ENCODE assay signal across 14 mouse cellular contexts in genomic region chr17:26512961-26513360, GRCm38 (mm10). TPM values are rescaled to one million over a fixed set of nuclear protein-coding genes. Genes with fewer than 3 reads are reported as not detected.
A peak's percentile ranks its signal among the peaks of the same experiment; 100 is the strongest.
DNase-seq lines count a peak whose midpoint lies in the region; ATAC-seq and TF ChIP-seq lines count a peak whose summit lies in the region.
"Had no signal": no experiment of that assay in that cellular context is flagged by ENCODE, and none has a peak within 500 bp of the region (broad histone marks: within the 10 kb centered on the region; RNA-seq: fewer than 3 reads in every experiment).

No protein-coding gene starts in this region.

- DNase-seq in heart, adult 2 months: peak; percentile 29 to 41
- DNase-seq in heart, adult 8-10 months (ENCODE audit: low spot score): no peak
- peak; percentile 29 to 31 for DNase-seq in right cerebral cortex, adult 2 months (ENCODE audit: low spot score in 2 of 2)
- no peak for DNase-seq in right cerebral cortex, postnatal 10 days (ENCODE audit: low spot score in 2 of 2)
- no peak for DNase-seq in kidney, postnatal 25 days
- no peak for DNase-seq in urinary bladder, postnatal 14 days (ENCODE audit: low spot score)
- DNase-seq: cerebellum, adult 9-10 months; right cerebral cortex, postnatal 25 days had no signal

- TF ChIP-seq POLR2A in heart, adult 2 months (IDR thresholded peaks at IDR 0.05; ENCODE audit: insufficient read depth, low read depth, low read length): no peak

- no peak overlapping the region for H3K4me3 ChIP-seq in heart, adult 2 months
- H3K4me3 ChIP-seq in heart, embryonic 16.5 days (ENCODE audit: low read length): no peak overlapping the region
- no peak overlapping the region for H3K4me3 ChIP-seq in stomach, embryonic 16.5 days (replicated peaks; ENCODE audit: low read length)

- no peaks in the 10 kb centered on the region; the same call in 1 of the 2 replicates for H3K79me2 ChIP-seq in heart, adult 2 months (replicated peaks; ENCODE audit: control insufficient read depth, insufficient read depth, low read length)

- WGBS in heart, adult 2 months: 26% methylated on average over 7 of the region's 7 CpGs
- WGBS in heart, embryonic 16.5 days: 31% methylated on average over 7 of the region's 7 CpGs
- WGBS in stomach, embryonic 16.5 days: 62% methylated on average over 7 of the region's 7 CpGs

- no peak for TF ChIP-seq EP300 in heart, adult 2 months (IDR thresholded peaks at IDR 0.05; ENCODE audit: insufficient read depth, low read depth, low read length)

- H3K4me2 ChIP-seq in heart, embryonic 16.5 days (ENCODE audit: low read depth, low read length): no peak overlapping the region
- no peak overlapping the region for H3K4me2 ChIP-seq in stomach, embryonic 16.5 days (ENCODE audit: low read depth, low read length)

- no peaks in the 10 kb centered on the region for H3K27me3 ChIP-seq in heart, adult 2 months (ENCODE audit: control insufficient read depth, insufficient read depth, low read length)
- H3K27me3 ChIP-seq in heart, embryonic 16.5 days (ENCODE audit: control insufficient read depth, insufficient read depth, low read length): no peaks in the 10 kb centered on the region
- no peaks in the 10 kb centered on the region for H3K27me3 ChIP-seq in stomach, embryonic 16.5 days (ENCODE audit: control insufficient read depth, insufficient read depth, low read length)
- H3K27me3 ChIP-seq: Patski had no signal

- H3K9ac ChIP-seq in heart, adult 2 months (ENCODE audit: low read depth, low read length): no peak overlapping the region
- H3K9ac ChIP-seq in heart, embryonic 16.5 days (ENCODE audit: low read length): 0 out of 2 replicates have a peak overlapping the region, but pooled peaks have one; percentile 11
- H3K9ac ChIP-seq in stomach, embryonic 16.5 days (ENCODE audit: low read length): 0 out of 2 replicates have a peak overlapping the region, but pooled peaks have one; percentile 10

- H3K4me1 ChIP-seq in heart, adult 2 months (ENCODE audit: control insufficient read depth, insufficient read depth, low read length): peaks cover 32% of the 10 kb centered on the region
- peaks cover 40% of the 10 kb centered on the region for H3K4me1 ChIP-seq in heart, embryonic 16.5 days (ENCODE audit: control insufficient read depth, insufficient read depth, low read length)
- H3K4me1 ChIP-seq in stomach, embryonic 16.5 days (ENCODE audit: control insufficient read depth, insufficient read depth, low read length): peaks cover 33% of the 10 kb centered on the region

- no peak for ATAC-seq in heart, embryonic 16.5 days (replicated peaks; ENCODE audit: extremely low read depth, insufficient read depth, low FRiP score)
- no peak for ATAC-seq in stomach, embryonic 16.5 days (ENCODE audit: insufficient read depth, low FRiP score)
- ATAC-seq: CD4-positive, CD25-positive, alpha-beta regulatory T cell, adult 4 months; midbrain, embryonic 16.5 days; Patski had no signal

- no peak for TF ChIP-seq CTCF in heart, adult 2 months (IDR thresholded peaks at IDR 0.05)

- H3K9me3 ChIP-seq in heart, embryonic 16.5 days (replicated peaks; ENCODE audit: control insufficient read depth, low read length): no peaks in the 10 kb centered on the region
- no peaks in the 10 kb centered on the region for H3K9me3 ChIP-seq in stomach, embryonic 16.5 days (replicated peaks; ENCODE audit: control insufficient read depth, low read length)

- intact Hi-C loops in heart, adult 2 months (cut with DNase I): no loop called here

- peak overlapping the region; percentile 63 for H3K27ac ChIP-seq in heart, adult 2 months
- peak overlapping the region; percentile 85 for H3K27ac ChIP-seq in heart, embryonic 16.5 days (ENCODE audit: low read length)
- H3K27ac ChIP-seq in stomach, embryonic 16.5 days (ENCODE audit: low read length): peak overlapping the region; percentile 46; the same call in 1 of the 2 replicates
- H3K27ac ChIP-seq: kidney, postnatal 0 days had no signal

- H3K36me3 ChIP-seq in heart, adult 2 months (ENCODE audit: control insufficient read depth, insufficient read depth, low read length): 0 out of 2 replicates have a peak, but pooled peaks cover 2% of the 10 kb centered on the region
- H3K36me3 ChIP-seq in heart, embryonic 16.5 days (ENCODE audit: control insufficient read depth, insufficient read depth): no peaks in the 10 kb centered on the region
- no peaks in the 10 kb centered on the region for H3K36me3 ChIP-seq in stomach, embryonic 16.5 days (ENCODE audit: control insufficient read depth, insufficient read depth, low read length)

RNA-seq across cellular contexts. Expression of gene Ergic1, which starts 48.3 kb away (rescaled TPM):
- total RNA-seq in heart, adult 2 months (2021): 10 to 100 TPM; 53.6 to 59.4 TPM
- polyA plus RNA-seq in heart, adult 2 months (2012; rRNA removed): 64.4 and 84.3 TPM in 2 replicates
- 10 to 100 TPM; 52.7 to 57.9 (median 55.4) TPM for total RNA-seq in heart, adult 8-10 months (2022)
- polyA plus RNA-seq in heart, embryonic 16.5 days (2015; fragmentation: Nextera tagmentation; extraction: Ambion mirVana): 82.7 and 84.9 TPM in 2 replicates
- polyA plus RNA-seq in stomach, embryonic 16.5 days (2015; fragmentation: Nextera tagmentation; extraction: Ambion mirVana): 111 and 116 TPM in 2 replicates

RNA-seq across cellular contexts. Expression of gene Dusp1, which starts 49.0 kb away (rescaled TPM):
- total RNA-seq in heart, adult 2 months (2021): 10 to 100 TPM; 61.4 to 71.3 TPM
- polyA plus RNA-seq in heart, adult 2 months (2012; rRNA removed): 122 and 171 TPM in 2 replicates
- total RNA-seq in heart, adult 8-10 months (2022): 10 to 100 TPM; 51.1 to 75.8 (median 59.4) TPM
- polyA plus RNA-seq in heart, embryonic 16.5 days (2015; fragmentation: Nextera tagmentation; extraction: Ambion mirVana): 35.5 and 35.7 TPM in 2 replicates
- 18.3 and 20.4 TPM in 2 replicates for polyA plus RNA-seq in stomach, embryonic 16.5 days (2015; fragmentation: Nextera tagmentation; extraction: Ambion mirVana)

Comparison
In these comparisons a context has a peak if more than half of its experiments do, and no peak if none do; other contexts are left out.
1. DNase-seq: peak in heart, adult 2 months (2 of 2) and right cerebral cortex, adult 2 months (2 of 2); none in heart, adult 8-10 months (single experiment), right cerebral cortex, postnatal 10 days (0 of 2), kidney, postnatal 25 days (0 of 2) and urinary bladder, postnatal 14 days (single experiment).
2. Peak in every context shown above with its lines, with median percentiles within 50 percentile points of each other: H3K27ac ChIP-seq.